Mouse (Mus musculus) erythroblast, embryonic 14.5 days (primary cell): ENCODE results near the gene Sh3rf1.

Experiments used
- GATA1 ChIP-seq: IDR thresholded peaks from 2 replicates; pipeline ENCODE4 v1.6.1; 2012; ENCODE audit warnings: low read length, inconsistent platforms, mixed read lengths
- TAL1 ChIP-seq: IDR thresholded peaks from 3 replicates; pipeline ENCODE4 v1.6.1; 2012; ENCODE audit warnings: low read length, inconsistent platforms, mixed read lengths

- TF ChIP-seq TAL1 (no peak), GATA1 (no peak)
These were observed 52.7 kb downstream of the Sh3rf1 start for GRCm38 (mm10) chr8:61276397-61276796.
